Mouse (Mus musculus) lung, postnatal 0 days (tissue): ENCODE data around the gene Chrnb1. TPM values are rescaled to one million over a fixed set of nuclear protein-coding genes. Genes with fewer than 3 reads are reported as not detected.

Source experiments
- ATAC-seq: fragments of 200-750 bp; cut with Nextera tagmentation; 2 replicates; pipeline ENCODE4 v1.8.0; 2017; ENCODE audit warnings: moderate library complexity
- DNase-seq: peaks from one replicate; pipeline ENCODE4 v3.0.0-alpha.2; 2016; ENCODE audit warnings: low spot score
- H3K27ac ChIP-seq: fragments of 300-500 bp; sonication (generic); 2 replicates; pipeline ENCODE4 v1.5.1; 2014; ENCODE audit warnings: antibody characterized with exemption, mild to moderate bottlenecking, low read length, mixed read lengths
- H3K27me3 ChIP-seq: fragments of 300-500 bp; sonication (generic); replicated peaks from 2 replicates; pipeline ENCODE4 v1.6.1; 2014; ENCODE audit warnings: low read length, mixed read lengths; ENCODE audit not compliant: insufficient read depth
- H3K36me3 ChIP-seq: fragments of 300-500 bp; sonication (generic); 2 replicates; pipeline ENCODE4 v1.6.1; 2014; ENCODE audit warnings: low read length, mixed read lengths; ENCODE audit not compliant: insufficient read depth
- H3K4me1 ChIP-seq: fragments of 300-500 bp; sonication (generic); 2 replicates; pipeline ENCODE4 v1.6.1; 2014; ENCODE audit warnings: antibody characterized with exemption, low read depth, low read length, mixed read lengths; ENCODE audit not compliant: insufficient read depth
- H3K4me2 ChIP-seq: fragments of 300-500 bp; sonication (generic); replicated peaks from 2 replicates; pipeline ENCODE4 v1.6.1; 2014; ENCODE audit warnings: low read depth, mild to moderate bottlenecking, low read length, moderate library complexity, mixed read lengths
- H3K4me3 ChIP-seq: fragments of 300-500 bp; sonication (generic); 2 replicates; pipeline ENCODE4 v1.5.1; 2014; ENCODE audit warnings: low read depth, low read length
- H3K9ac ChIP-seq: fragments of 300-500 bp; sonication (generic); replicated peaks from 2 replicates; pipeline ENCODE4 v1.6.1; 2014; ENCODE audit warnings: low read depth, mild to moderate bottlenecking
- H3K9me3 ChIP-seq: fragments of 300-500 bp; sonication (generic); 2 replicates; pipeline ENCODE4 v1.6.1; 2016; ENCODE audit warnings: low read length, mixed read lengths
- CTCF ChIP-seq: IDR thresholded peaks from 2 replicates; pipeline ENCODE4 v1.5.1; 2016; ENCODE audit warnings: antibody characterized with exemption, mild to moderate bottlenecking
- EP300 ChIP-seq: IDR thresholded peaks from 2 replicates; pipeline ENCODE4 v1.6.1; 2016; ENCODE audit warnings: antibody characterized with exemption, mild to moderate bottlenecking, control low read depth
- WGBS: fragments of 180-500 bp; shearing (Covaris S2); extraction: QIAGEN DNeasy Blood & Tissue Kit; methylation state at CpG from one replicate; pipeline ENCODE4 v1.1.7; 2014; 5-methylcytosine and 5-hydroxymethylcytosine counted together
- polyA plus RNA-seq: library from polyadenylated mRNA; unstranded; fragments of >200 nt; fragmentation: Nextera tagmentation; extraction: Ambion mirVana; gene quantifications from 2 replicates; pipeline ENCODE4 v1.2.1, GENCODE M21; 2015

Chrnb1 gene
- polyA plus RNA-seq, 1 experiment from 2014 or later = 16.2 TPM

DNA sequence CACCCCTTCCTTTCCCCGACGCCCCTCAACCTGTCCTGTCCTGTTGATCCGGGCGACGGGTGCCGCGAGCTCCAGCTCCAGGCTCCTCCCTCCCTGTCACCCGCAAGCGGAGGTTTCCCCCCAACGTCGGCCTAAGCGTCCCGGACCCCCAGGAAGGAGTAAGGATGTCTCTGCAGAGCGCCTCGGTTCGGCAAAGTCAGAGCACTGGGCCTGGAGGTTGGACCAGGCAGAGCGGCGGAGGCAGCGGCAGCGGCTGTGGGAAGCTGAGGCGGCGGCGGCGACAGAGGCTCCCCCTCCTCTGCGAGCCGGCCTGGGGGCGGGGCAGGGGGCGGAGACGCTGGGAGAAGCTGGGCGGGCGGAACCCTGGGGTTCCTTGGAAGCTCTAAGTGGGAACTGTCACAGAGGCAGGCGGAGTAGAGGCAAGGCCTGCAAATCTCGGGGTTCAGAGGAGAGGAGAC lies 6.9 kb upstream of the Chrnb1 start:
- H3K4me3 ChIP-seq = peak overlapping the region; percentile 53
- no peaks in the 10 kb centered on the region for H3K36me3 ChIP-seq
- DNase-seq (peak; percentile 89), ATAC-seq (peak; percentile 64)
- peak overlapping the region; percentile 86 for H3K4me2 ChIP-seq
- peak overlapping the region; percentile 21 for H3K9ac ChIP-seq
- TF ChIP-seq EP300 (no peak), CTCF (no peak)
- no peak overlapping the region for H3K27ac ChIP-seq
- 0 out of 2 replicates have a peak, but pooled peaks cover 6% of the 10 kb centered on the region for H3K27me3 ChIP-seq
- no peaks in the 10 kb centered on the region for H3K9me3 ChIP-seq
- 3% methylated on average over 29 of the region's 33 CpGs for WGBS
- peaks cover 35% of the 10 kb centered on the region; the same call in 1 of the 2 replicates for H3K4me1 ChIP-seq

DNA sequence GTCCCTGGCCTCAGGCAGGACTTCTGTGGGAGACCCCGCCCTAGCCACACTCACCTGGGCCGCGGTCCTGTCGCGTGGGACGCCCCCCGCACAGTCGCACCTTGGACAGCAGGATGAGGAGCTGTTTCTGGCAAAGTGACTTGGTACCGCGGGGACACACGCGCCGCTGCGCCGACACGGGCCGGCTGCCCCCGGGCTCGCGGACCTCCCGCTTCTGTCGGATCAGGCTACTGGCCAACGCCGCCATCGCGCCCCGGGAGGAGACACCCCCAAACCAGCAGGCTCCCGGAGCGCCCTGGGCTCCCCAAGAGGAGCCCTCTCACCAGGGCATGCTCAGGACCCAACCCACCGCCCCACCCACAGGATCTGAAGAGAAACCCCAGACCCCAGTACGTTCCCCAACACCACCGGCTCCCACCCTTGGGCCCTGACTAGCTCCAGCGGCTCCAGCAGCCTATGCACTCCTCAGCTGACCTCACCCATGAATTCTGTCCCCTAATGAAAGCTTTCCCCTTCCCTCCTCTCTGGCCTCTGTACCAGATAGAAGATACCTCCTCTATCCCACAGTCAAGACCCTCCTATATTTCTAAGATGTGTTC lies 5.7 kb upstream of the Chrnb1 start, which contains the start of gene Fgf11:
Fgf11 (minus strand) TSS at position 479 of the 599 bp plus-strand sequence.
- Histone ChIP-seq H3K4me3 (peak within 1 kb of the TSS; percentile 53), H3K27me3 (0 out of 2 replicates have a peak, but pooled peaks cover 6% of the 10 kb centered on the region), H3K9ac (peak within 1 kb of the TSS; percentile 32), H3K36me3 (no peaks in the 10 kb centered on the region), H3K27ac (no peak within 1 kb of the TSS), H3K4me2 (peak within 1 kb of the TSS; percentile 86), H3K9me3 (no peaks in the 10 kb centered on the region), H3K4me1 (peaks cover 35% of the 10 kb centered on the region; the same call in 1 of the 2 replicates)
- TF ChIP-seq CTCF (no peak), EP300 (no peak)
- 1% methylated on average over 24 of the region's 33 CpGs for WGBS
- DNase-seq (peak; percentile 8), ATAC-seq (no peak)

DNA sequence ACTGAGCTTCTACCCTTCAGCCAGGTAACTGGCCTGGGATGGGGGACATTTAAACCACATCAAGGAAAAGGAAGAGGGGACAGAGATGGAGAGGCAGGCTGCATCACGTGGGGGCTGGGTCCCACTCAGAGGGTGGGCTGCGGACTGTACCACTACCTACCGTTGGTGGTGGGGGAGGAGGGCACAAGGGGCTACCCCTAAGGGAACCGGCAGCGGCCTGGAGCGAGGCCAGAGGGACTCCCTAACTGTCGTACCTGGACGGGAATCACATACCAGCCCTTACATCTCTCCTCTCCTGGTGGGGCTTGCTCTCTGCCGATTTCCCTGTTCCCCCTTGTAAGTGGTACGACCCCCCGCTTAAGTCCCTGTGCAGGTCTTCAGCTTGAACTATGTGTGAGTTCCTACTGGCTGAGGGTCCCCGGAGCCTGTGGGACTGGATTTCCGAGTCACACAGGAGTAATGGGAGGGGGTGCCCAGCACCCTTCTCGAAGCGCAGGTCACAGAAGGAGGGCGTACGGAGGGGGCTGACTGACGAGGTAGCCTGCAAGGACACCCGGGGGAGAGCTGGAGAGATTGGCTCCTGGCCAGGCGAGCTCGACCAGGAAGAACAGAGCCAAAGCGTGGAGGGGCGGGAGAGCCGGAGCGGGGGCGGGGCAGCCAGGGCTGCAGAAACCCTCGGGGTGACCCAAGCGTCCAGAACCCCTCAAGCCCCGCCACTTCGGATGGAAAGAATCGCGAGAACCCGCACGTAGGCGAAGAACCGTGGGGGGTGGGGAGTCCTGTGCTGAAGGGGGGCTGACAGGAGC lies 4.9 kb upstream of the Chrnb1 start:
- H3K27me3 ChIP-seq = 0 out of 2 replicates have a peak, but pooled peaks cover 6% of the 10 kb centered on the region
- 1% methylated on average over 36 of the region's 36 CpGs for WGBS
- peaks cover 38% of the 10 kb centered on the region; the same call in 1 of the 2 replicates for H3K4me1 ChIP-seq
- H3K27ac ChIP-seq = no peak overlapping the region
- H3K4me2 ChIP-seq = peak overlapping the region; percentile 86
- ATAC-seq (peak; percentile 14), DNase-seq (peak; percentile 79)
- peak overlapping the region; percentile 53 for H3K4me3 ChIP-seq
- no peaks in the 10 kb centered on the region for H3K36me3 ChIP-seq
- peak overlapping the region; percentile 32; the same call in 1 of the 2 replicates for H3K9ac ChIP-seq
- TF ChIP-seq CTCF = no peak
- no peak for TF ChIP-seq EP300
- H3K9me3 ChIP-seq = no peaks in the 10 kb centered on the region

DNA sequence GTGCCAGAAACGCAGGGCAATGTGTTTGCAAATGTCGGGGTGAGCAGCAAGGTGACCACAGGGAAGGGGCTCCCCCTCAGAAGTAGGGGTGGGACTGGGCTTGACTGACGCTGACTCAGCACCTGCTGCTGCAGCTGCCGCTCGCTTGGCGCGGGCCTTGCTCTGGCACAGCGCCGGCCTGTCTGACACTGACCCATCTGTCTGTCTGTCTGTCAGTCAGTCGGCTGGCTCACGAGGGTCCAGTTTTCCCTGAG lies 4.3 kb upstream of the Chrnb1 start:
- Histone ChIP-seq H3K36me3 (no peaks in the 10 kb centered on the region), H3K4me1 (peaks cover 40% of the 10 kb centered on the region; the same call in 1 of the 2 replicates), H3K4me2 (0 out of 2 replicates have a peak overlapping the region, but pooled peaks have one; percentile 86), H3K9ac (no peak overlapping the region), H3K9me3 (no peaks in the 10 kb centered on the region), H3K27ac (no peak overlapping the region), H3K4me3 (no peak overlapping the region), H3K27me3 (0 out of 2 replicates have a peak, but pooled peaks cover 6% of the 10 kb centered on the region)
- WGBS = 1% methylated on average over 11 of the region's 11 CpGs
- DNase-seq = peak; percentile 37
- TF ChIP-seq EP300 (no peak), CTCF (no peak)
- ATAC-seq = no peak

DNA sequence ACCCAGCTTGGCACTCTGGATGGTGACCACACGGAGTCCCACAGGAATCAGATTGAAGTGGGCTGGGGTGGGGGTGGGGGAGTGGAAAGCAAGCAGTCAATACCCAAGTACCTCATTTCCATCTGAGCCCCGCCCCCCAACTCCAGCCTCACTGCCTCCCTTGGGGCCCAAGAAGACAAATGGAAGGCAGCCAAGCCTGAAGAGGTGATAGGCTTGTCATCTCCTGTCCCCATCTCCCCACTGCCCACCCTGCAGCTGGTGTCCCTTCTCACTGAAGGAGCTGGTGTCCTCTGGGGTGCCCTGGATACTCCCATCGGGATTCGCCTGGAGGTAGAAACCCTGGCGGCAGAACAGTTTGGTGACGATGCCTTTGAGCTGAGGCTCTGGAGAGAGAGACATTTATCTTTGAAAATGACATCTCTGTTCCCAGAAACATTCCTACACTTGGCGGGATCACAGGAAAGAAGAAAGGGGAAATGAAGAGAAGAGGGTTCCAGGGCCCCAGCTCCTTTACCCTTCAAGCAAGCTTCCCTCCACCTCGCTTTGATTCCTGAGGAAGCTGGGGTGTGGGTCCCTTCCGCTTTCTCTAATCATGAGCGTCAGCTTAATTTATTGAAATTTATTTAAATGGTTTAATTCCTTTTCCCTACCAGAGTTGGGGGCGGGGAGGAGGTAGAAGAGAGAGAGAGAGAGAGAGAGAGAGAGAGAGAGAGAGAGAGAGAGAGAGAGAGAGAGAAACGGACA lies 3.8 kb upstream of the Chrnb1 start:
- Histone ChIP-seq H3K4me1 (peaks cover 41% of the 10 kb centered on the region; the same call in 1 of the 2 replicates), H3K4me3 (no peak overlapping the region)
- WGBS = 25% methylated on average over 11 of the region's 12 CpGs

DNA sequence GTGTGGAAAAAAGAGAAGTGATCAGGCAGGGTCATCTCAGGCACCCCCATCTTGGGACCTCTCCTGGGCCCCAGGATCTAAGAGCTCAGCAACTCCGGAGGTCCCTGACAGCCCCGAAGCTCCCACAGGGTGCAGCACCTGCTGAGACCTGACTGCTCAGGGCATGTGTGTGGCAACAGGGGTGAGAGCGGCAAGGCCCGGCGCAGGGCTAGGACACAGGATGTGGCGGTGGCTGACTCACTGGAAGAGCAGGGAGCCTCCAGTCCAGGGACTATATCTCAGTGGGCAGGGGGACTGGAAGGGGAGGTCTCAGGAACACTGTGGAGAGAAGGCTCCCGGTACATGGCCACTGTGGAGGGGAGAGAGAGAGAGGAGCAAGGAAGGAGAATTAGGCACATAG lies 2.2 kb upstream of the Chrnb1 start:
- Histone ChIP-seq H3K36me3 (no peaks in the 10 kb centered on the region), H3K27ac (no peak overlapping the region), H3K9ac (no peak overlapping the region), H3K4me1 (peaks cover 27% of the 10 kb centered on the region; the same call in 1 of the 2 replicates), H3K27me3 (0 out of 2 replicates have a peak, but pooled peaks cover 6% of the 10 kb centered on the region), H3K4me3 (no peak overlapping the region), H3K4me2 (no peak overlapping the region), H3K9me3 (no peaks in the 10 kb centered on the region)
- ATAC-seq (no peak), DNase-seq (no peak)
- WGBS = 74% methylated on average over 7 of the region's 7 CpGs
- TF ChIP-seq EP300 (no peak), CTCF (no peak)

More for the DNA sequence above, 3.8 kb upstream of the Chrnb1 start:
- no peaks in the 10 kb centered on the region for H3K9me3 ChIP-seq
- no peaks in the 10 kb centered on the region for H3K36me3 ChIP-seq
- 0 out of 2 replicates have a peak overlapping the region, but pooled peaks have one; percentile 86 for H3K4me2 ChIP-seq
- H3K27ac ChIP-seq = no peak overlapping the region
- no peak for TF ChIP-seq EP300
- no peak overlapping the region for H3K9ac ChIP-seq
- DNase-seq = peak; percentile 22
- ATAC-seq = no peak
- 0 out of 2 replicates have a peak, but pooled peaks cover 6% of the 10 kb centered on the region for H3K27me3 ChIP-seq
